Mouse (Mus musculus) liver, adult 2 months (tissue): Measurements from ENCODE around the gene H2afy.

Source experiments
- CTCF ChIP-seq: fragments of 200-500 bp; IDR thresholded peaks from 2 replicates; pipeline ENCODE4 v1.5.1; 2011; ENCODE audit warnings: low read depth, low read length, control low read depth
- POLR2A ChIP-seq: fragments of 200-500 bp; IDR thresholded peaks from 2 replicates; pipeline ENCODE4 v1.6.1; 2011; ENCODE audit warnings: low read length, control low read depth; ENCODE audit not compliant: insufficient read depth; ENCODE audit errors: extremely low read depth

DNA sequence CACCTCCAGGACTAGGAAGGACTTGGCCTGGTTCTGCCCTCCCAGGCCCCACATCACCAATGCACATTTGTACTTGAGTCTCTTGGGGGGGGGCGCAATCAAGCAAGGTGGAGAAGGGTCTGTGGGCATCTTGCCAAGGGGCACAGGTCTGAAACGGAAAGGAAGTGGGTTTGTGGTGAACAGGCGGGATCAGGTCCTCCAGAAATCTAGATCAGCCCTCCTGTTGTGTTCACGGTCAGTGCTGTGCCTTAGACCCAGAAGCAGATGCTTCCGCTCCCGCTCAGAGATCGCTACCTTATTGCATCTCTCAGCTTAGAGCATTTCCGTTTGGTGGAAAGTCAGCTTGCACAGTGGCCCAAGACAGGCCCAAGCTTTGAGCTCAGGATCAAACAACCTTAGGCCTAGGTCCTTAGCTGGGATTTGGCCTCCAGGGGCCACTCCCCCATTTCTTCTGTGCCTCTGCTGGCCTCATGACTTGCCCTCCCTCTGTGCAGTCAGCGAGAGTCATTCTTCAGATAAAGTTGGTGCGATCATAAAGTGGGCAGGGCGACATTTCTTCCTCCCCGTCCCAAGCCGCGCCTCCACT lies 22.9 kb upstream of the H2afy start:
- TF ChIP-seq CTCF (no peak), POLR2A (no peak)
